Mouse (Mus musculus) bone marrow macrophage, adult 2 months (primary cell): ENCODE measurements around the gene Arnt2.

Experiments used
- CTCF ChIP-seq: IDR thresholded peaks from 2 replicates; pipeline ENCODE4 v1.5.1; 2012; ENCODE audit warnings: low read depth, mild to moderate bottlenecking, low read length, moderate library complexity
- POLR2A ChIP-seq: IDR thresholded peaks from 2 replicates; pipeline ENCODE4 v1.6.1; 2012; ENCODE audit warnings: mild to moderate bottlenecking, low read depth, low read length, borderline replicate concordance

GRCm38 (mm10) chr7:84384086-84384485 is 25.9 kb downstream of the Arnt2 start:
- TF ChIP-seq CTCF (no peak), POLR2A (no peak)
